Mouse (Mus musculus) kidney, embryonic 15.5 days (tissue): ENCODE measurements around the gene Gga3. TPM values are rescaled to one million over a fixed set of nuclear protein-coding genes. Genes with fewer than 3 reads are reported as not detected.
A peak's percentile ranks its signal among the peaks of the same experiment; 100 is the strongest.

Experiments used
- ATAC-seq: fragments of 200-750 bp; cut with Nextera tagmentation; replicated peaks from 2 replicates; pipeline ENCODE4 v1.8.0; 2017; ENCODE audit warnings: moderate TSS enrichment; ENCODE audit not compliant: low FRiP score
- H3K27ac ChIP-seq: fragments of 300-500 bp; sonication (generic); 2 replicates; pipeline ENCODE4 v1.5.1; 2015; ENCODE audit warnings: mild to moderate bottlenecking, inconsistent platforms
- H3K27me3 ChIP-seq: fragments of 300-500 bp; sonication (generic); 2 replicates; pipeline ENCODE4 v1.6.1; 2015; ENCODE audit warnings: inconsistent platforms
- H3K36me3 ChIP-seq: fragments of 300-500 bp; sonication (generic); 2 replicates; pipeline ENCODE4 v1.6.1; 2015; ENCODE audit warnings: inconsistent platforms
- H3K4me1 ChIP-seq: fragments of 300-500 bp; sonication (generic); 2 replicates; pipeline ENCODE4 v1.6.1; 2015; ENCODE audit warnings: inconsistent platforms
- H3K4me2 ChIP-seq: fragments of 300-500 bp; sonication (generic); 2 replicates; pipeline ENCODE4 v1.6.1; 2015; ENCODE audit warnings: moderate library complexity, mild to moderate bottlenecking, inconsistent platforms
- H3K4me3 ChIP-seq: fragments of 300-500 bp; sonication (generic); replicated peaks from 2 replicates; pipeline ENCODE4 v1.5.1; 2015; ENCODE audit warnings: mild to moderate bottlenecking, inconsistent platforms
- H3K9ac ChIP-seq: fragments of 300-500 bp; sonication (generic); 2 replicates; pipeline ENCODE4 v1.6.1; 2015; ENCODE audit warnings: mild to moderate bottlenecking, inconsistent platforms
- H3K9me3 ChIP-seq: fragments of 300-500 bp; sonication (generic); replicated peaks from 2 replicates; pipeline ENCODE4 v1.6.1; 2016; ENCODE audit warnings: inconsistent platforms
- WGBS: fragments of 180-500 bp; shearing (Covaris S2); methylation state at CpG from one replicate; pipeline ENCODE4 v1.1.7; 2015; ENCODE audit warnings: mixed read lengths; 5-methylcytosine and 5-hydroxymethylcytosine counted together
- polyA plus RNA-seq: library from polyadenylated mRNA; unstranded; fragments of >200 nt; fragmentation: Nextera tagmentation; extraction: Ambion mirVana; gene quantifications from 2 replicates; pipeline ENCODE4 v1.2.1, GENCODE M21; 2015

The Gga3 gene
- polyA plus RNA-seq, 1 experiment from 2014 or later, result 20.7 TPM

DNA sequence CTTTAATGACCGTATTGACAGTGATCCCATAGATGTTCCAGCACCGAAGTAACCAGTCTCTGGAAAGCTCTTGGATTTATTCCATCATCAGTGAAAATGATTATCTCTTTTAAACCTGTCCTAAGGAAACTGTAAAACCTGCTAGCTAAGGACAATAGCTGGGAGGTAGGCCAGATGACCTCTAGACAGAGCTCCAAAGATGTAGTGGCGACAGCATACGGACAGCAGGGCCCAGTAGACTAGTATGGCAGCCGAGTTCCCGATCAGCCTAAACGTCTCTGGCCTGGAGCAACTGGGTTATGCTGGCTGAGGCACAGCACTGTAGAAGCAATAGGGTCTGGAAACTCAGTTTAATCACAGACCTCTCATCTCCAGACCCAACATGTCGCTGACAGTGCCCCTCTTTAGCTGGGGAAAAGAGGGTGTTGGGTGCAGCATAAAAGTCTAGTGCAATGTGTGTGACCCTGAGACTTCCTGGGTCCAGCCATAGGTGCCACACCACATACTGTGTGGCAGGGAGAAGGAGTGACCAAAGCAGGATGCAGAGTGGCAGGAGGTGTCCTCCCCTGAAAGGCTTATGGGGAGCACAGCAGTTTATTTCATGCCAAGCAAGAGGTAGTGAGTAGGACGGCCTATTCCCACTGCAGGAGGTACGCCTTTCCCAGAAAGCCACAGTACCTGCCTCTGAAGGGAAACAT, 19.3 kb downstream of the Gga3 start:
- Histone ChIP-seq H3K4me1 (no peaks in the 10 kb centered on the region), H3K9me3 (no peaks in the 10 kb centered on the region), H3K27ac (no peak overlapping the region), H3K4me2 (no peak overlapping the region), H3K9ac (no peak overlapping the region), H3K27me3 (no peaks in the 10 kb centered on the region), H3K4me3 (no peak overlapping the region), H3K36me3 (peaks cover 96% of the 10 kb centered on the region)
- 87% methylated on average over 10 of the region's 10 CpGs for WGBS
- ATAC-seq, result no peak

DNA sequence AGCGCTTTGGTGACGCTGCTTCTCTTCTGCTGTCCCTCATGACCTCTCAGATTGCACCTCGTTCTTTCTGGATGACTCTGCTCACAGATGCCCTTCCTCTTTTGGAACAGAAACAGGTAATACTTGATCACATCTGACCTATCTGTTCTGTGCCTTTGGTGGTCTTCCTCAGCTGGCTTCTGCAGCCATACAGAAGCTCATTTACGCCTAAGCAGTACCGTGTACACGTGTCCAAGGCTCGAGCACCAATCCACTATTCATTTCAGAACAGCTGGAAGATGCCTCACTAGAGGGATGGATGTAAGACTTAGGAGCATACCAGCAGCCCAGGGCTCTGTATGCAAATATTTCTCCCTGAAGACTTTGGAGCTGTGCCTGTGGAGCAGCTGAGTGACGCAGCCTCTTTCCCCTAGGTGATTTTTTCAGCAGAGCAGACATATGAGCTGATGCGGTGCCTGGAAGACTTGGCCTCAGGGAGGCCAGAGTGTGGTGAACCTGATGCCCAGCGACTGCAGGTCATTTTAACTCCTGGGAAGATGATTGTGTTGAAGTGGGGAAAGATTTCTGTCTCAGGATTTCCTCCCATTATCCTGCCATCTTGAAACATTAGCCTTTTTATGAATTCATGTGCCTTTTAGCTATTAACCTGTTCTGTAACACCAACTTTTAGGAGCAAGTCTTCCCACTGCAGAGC, 20.8 kb downstream of the Gga3 start:
- Histone ChIP-seq H3K27me3 (no peaks in the 10 kb centered on the region), H3K9ac (no peak overlapping the region), H3K4me1 (no peaks in the 10 kb centered on the region), H3K27ac (no peak overlapping the region), H3K36me3 (peaks cover 99% of the 10 kb centered on the region), H3K9me3 (no peaks in the 10 kb centered on the region), H3K4me2 (no peak overlapping the region), H3K4me3 (no peak overlapping the region)
- WGBS, result 85% methylated on average over 10 of the region's 10 CpGs
- no peak for ATAC-seq

- no peak overlapping the region for H3K9ac ChIP-seq
- no peak for ATAC-seq
- no peaks in the 10 kb centered on the region for H3K27me3 ChIP-seq
- H3K36me3 ChIP-seq, result peaks cover 80% of the 10 kb centered on the region
- no peaks in the 10 kb centered on the region for H3K4me1 ChIP-seq
- H3K9me3 ChIP-seq, result no peaks in the 10 kb centered on the region
- no peak overlapping the region for H3K4me3 ChIP-seq
- no peak overlapping the region for H3K27ac ChIP-seq
- no peak overlapping the region for H3K4me2 ChIP-seq
Measured at GRCm38 (mm10) chr11:115579080-115579479, 24.8 kb downstream of the Gga3 start.

GRCm38 (mm10) chr11:115564961-115565360, 38.9 kb downstream of the Gga3 start:
- Histone ChIP-seq H3K27me3 (no peaks in the 10 kb centered on the region), H3K4me3 (peak overlapping the region; percentile 84), H3K27ac (no peak overlapping the region), H3K4me2 (peak overlapping the region; percentile 77), H3K9ac (peak overlapping the region; percentile 73), H3K4me1 (peaks cover 16% of the 10 kb centered on the region), H3K36me3 (peaks cover 37% of the 10 kb centered on the region), H3K9me3 (no peaks in the 10 kb centered on the region)
- no peak for ATAC-seq
- 14% methylated on average over 7 of the region's 7 CpGs for WGBS

DNA sequence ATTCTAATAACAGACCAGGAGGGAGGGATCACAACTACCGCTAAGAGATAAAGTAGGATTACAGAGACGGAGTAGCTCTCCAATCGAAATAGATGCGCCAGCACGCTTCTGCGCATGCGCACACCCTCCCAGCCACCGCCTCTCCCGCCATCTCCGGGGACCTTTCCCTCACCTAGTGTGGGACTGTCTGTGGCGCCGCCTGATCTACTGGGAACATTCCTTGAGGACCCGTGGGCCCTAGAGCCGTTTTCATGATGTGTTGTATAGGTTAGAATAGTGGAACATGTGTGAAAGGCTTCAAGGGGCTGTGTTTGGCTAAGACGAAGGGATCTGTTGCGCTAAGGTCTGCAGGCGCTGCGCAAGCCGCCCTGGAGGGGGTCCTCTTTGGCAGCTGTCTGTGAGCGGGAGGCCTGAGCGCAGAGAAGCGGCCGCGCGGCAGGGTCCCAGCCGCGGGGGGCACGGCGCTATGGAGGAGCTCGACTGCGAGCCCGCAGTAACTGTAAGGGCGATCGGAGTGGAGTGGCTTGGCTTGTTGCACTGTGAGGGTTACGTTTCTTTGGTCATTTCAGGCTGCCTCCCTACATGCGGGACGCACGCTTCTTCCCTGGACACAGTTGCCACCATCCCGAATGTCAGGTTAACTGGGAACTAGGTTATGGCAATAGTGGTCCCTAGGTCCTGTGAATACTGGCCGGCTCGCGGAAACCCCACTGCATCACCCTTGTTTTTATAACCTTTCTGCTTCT, 39.6 kb downstream of the Gga3 start, which contains the start of gene Nup85:
Gene Nup85, plus strand, starts transcription at position 371 of the 746 bp plus-strand sequence.
- Histone ChIP-seq H3K4me3 (peak within 1 kb of the TSS; percentile 84), H3K36me3 (peaks cover 30% of the 10 kb centered on the region), H3K27ac (peak within 1 kb of the TSS; percentile 84), H3K4me1 (peaks cover 16% of the 10 kb centered on the region), H3K27me3 (no peaks in the 10 kb centered on the region), H3K9ac (peak within 1 kb of the TSS; percentile 73), H3K9me3 (no peaks in the 10 kb centered on the region), H3K4me2 (peak within 1 kb of the TSS; percentile 77)
- ATAC-seq, result peak; percentile 94
- WGBS, result under 1% methylated on average over 42 of the region's 42 CpGs

- H3K4me2 ChIP-seq, result peak overlapping the region; percentile 77
- H3K4me1 ChIP-seq, result peaks cover 16% of the 10 kb centered on the region
- WGBS, result 41% methylated on average over 4 of the region's 4 CpGs
- H3K4me3 ChIP-seq, result peak overlapping the region; percentile 84
- no peaks in the 10 kb centered on the region for H3K9me3 ChIP-seq
- peak overlapping the region; percentile 84 for H3K27ac ChIP-seq
- peaks cover 21% of the 10 kb centered on the region for H3K36me3 ChIP-seq
- H3K9ac ChIP-seq, result peak overlapping the region; percentile 73
- ATAC-seq, result no peak
- H3K27me3 ChIP-seq, result no peaks in the 10 kb centered on the region
Measured at GRCm38 (mm10) chr11:115563406-115563805, 40.4 kb downstream of the Gga3 start.

- WGBS, result 80% methylated on average over 17 of the region's 17 CpGs
- Histone ChIP-seq H3K4me2 (no peak overlapping the region), H3K27me3 (no peaks in the 10 kb centered on the region), H3K9me3 (no peaks in the 10 kb centered on the region), H3K9ac (no peak overlapping the region), H3K27ac (no peak overlapping the region), H3K36me3 (no peaks in the 10 kb centered on the region), H3K4me3 (no peak overlapping the region), H3K4me1 (no peaks in the 10 kb centered on the region)
- no peak for ATAC-seq
Measured at GRCm38 (mm10) chr11:115555717-115556116, 48.1 kb downstream of the Gga3 start.

GRCm38 (mm10) chr11:115552783-115553182, 51.1 kb downstream of the Gga3 start:
- Histone ChIP-seq H3K36me3 (no peaks in the 10 kb centered on the region), H3K4me2 (no peak overlapping the region), H3K4me1 (no peaks in the 10 kb centered on the region), H3K27ac (no peak overlapping the region), H3K4me3 (no peak overlapping the region), H3K27me3 (no peaks in the 10 kb centered on the region), H3K9ac (no peak overlapping the region), H3K9me3 (peaks cover 4% of the 10 kb centered on the region; the same call in 1 of the 2 replicates)
- no peak for ATAC-seq
- WGBS, result 66% methylated on average over 4 of the region's 4 CpGs

GRCm38 (mm10) chr11:115543571-115543970, 60.3 kb downstream of the Gga3 start:
- no peak overlapping the region for H3K27ac ChIP-seq
- 67% methylated on average over 4 of the region's 4 CpGs for WGBS
- no peak for ATAC-seq
- no peak overlapping the region for H3K4me3 ChIP-seq
- H3K36me3 ChIP-seq, result no peaks in the 10 kb centered on the region
- no peaks in the 10 kb centered on the region for H3K4me1 ChIP-seq
- H3K9ac ChIP-seq, result no peak overlapping the region
- H3K9me3 ChIP-seq, result no peaks in the 10 kb centered on the region
- no peak overlapping the region for H3K4me2 ChIP-seq
- H3K27me3 ChIP-seq, result no peaks in the 10 kb centered on the region; the same call in 1 of the 2 replicates

- peaks cover 20% of the 10 kb centered on the region for H3K4me1 ChIP-seq
- no peak for ATAC-seq
Measured at GRCm38 (mm10) chr11:115538045-115538444, 65.8 kb downstream of the Gga3 start.

DNA sequence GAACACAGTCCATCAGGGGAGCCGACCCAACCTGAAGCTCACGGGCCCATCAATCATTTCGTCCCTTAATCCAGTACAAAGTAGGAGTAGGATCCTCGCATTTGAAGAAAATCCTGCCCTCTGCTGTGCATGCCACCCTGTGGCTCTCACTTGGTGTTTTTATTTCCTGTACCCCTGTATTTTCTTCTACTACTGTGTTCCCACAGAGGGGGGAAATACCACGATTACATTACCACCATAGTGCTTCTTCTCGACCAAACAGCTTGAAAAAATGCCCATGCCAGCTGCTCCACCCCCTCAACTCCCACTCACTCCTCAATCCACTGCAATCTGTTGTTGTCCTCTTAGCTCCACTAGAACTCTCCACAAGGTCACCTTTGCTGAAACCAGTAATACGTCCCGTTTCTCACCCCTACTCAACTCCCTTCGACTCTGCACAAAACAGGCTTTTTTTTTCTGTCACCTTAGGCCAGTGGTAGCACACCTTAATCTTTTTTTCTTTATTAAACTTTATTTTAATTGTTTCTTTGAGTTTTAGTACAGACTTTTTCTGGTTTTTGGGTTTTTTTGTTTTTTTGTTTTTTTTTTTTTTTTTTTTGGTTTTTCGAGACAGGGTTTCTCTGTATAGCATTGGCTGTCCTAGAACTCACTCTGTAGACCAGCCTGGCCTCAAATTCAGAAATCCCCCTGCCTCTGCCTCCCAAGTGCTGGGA, 66.8 kb downstream of the Gga3 start:
- Histone ChIP-seq H3K9me3 (no peaks in the 10 kb centered on the region), H3K36me3 (peaks cover 22% of the 10 kb centered on the region), H3K4me3 (peak overlapping the region; percentile 99), H3K27ac (peak overlapping the region; percentile 100), H3K4me1 (peaks cover 26% of the 10 kb centered on the region), H3K4me2 (peak overlapping the region; percentile 65), H3K9ac (no peak overlapping the region), H3K27me3 (no peaks in the 10 kb centered on the region)
- 82% methylated on average over 10 of the region's 10 CpGs for WGBS
- no peak for ATAC-seq

More at GRCm38 (mm10) chr11:115538045-115538444, 65.8 kb downstream of the Gga3 start:
- Histone ChIP-seq H3K36me3 (peaks cover 12% of the 10 kb centered on the region), H3K9ac (no peak overlapping the region), H3K9me3 (no peaks in the 10 kb centered on the region), H3K4me3 (no peak overlapping the region), H3K27me3 (no peaks in the 10 kb centered on the region; the same call in 1 of the 2 replicates), H3K27ac (no peak overlapping the region), H3K4me2 (no peak overlapping the region)
- 70% methylated on average over 2 of the region's 2 CpGs for WGBS
